Mouse (Mus musculus): ENCODE results near the gene Thsd7b. TPM values are rescaled to one million over a fixed set of nuclear protein-coding genes. Genes with fewer than 3 reads are reported as not detected.

Gene Thsd7b
- total RNA-seq, 2 experiments from 2014 or later, result 30.8 to 34.5 TPM

- no peak for DNase-seq (ENCODE audit: low spot score in 2 of 2)
Measured at GRCm38 (mm10) chr1:129519751-129520150, 246.6 kb downstream of the Thsd7b start.

DNA sequence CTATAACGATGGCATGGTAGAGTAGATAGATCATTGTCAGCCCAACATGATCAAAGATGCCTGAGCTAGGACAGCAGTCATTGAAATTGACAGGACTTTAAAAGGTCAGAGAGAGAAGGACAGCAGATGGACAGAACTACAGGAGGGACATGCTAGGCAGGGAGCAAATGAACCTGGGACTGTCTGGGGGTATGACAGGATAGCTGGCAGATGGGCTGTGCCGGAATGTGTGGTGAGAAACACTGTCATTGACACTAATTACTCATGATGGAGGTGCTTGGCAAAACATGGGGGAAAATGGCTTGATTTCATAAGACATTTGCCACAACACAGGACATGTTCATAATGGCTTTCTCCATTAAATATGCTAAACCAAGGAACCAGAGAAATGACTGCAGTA lies 253.9 kb downstream of the Thsd7b start:
- no peak for DNase-seq (ENCODE audit: low spot score in 2 of 2)

- DNase-seq (ENCODE audit: low spot score in 2 of 2), result no peak
Measured at GRCm38 (mm10) chr1:129532206-129532605, 259.1 kb downstream of the Thsd7b start.

- DNase-seq (ENCODE audit: low spot score in 2 of 2), result no peak
Measured at GRCm38 (mm10) chr1:129538508-129538907, 265.4 kb downstream of the Thsd7b start.

GRCm38 (mm10) chr1:129538970-129539369 lies 265.9 kb downstream of the Thsd7b start:
- no peak for DNase-seq (ENCODE audit: low spot score in 2 of 2)

GRCm38 (mm10) chr1:129540751-129541150 lies 267.6 kb downstream of the Thsd7b start:
- DNase-seq (ENCODE audit: low spot score in 2 of 2), result no peak

DNA sequence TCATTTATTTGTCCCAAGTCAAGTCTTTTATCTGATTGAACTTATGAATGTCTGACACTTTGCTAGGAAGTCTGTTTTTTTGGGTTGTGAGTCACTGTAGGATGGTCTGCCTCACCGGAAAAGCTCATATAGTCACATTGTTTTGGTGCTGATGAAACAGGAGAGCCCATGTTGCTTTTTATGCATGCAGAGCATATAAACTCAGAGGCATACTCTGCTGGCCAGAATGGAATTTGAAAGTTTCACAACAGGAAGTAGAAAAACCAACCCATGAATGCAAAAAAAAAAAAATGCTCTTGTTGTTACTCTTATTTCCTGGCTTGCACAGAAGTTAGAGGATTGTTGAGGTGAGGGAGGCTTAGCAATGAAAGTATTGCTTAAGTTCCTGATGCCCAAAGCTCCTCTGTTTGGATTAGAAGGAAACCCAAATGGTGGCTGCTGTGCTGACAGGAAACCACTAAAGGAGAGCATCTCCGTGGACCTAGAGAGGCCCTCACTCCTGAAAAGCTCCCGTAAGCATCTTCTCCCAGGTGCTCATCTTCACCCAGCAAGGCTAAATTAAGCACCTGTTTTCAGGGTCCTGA lies 269.6 kb downstream of the Thsd7b start:
- no peak for DNase-seq (ENCODE audit: low spot score in 2 of 2)

GRCm38 (mm10) chr1:129543169-129543568 lies 270.1 kb downstream of the Thsd7b start:
- DNase-seq (ENCODE audit: low spot score in 2 of 2), result no peak

GRCm38 (mm10) chr1:129558054-129558453 lies 285.0 kb downstream of the Thsd7b start:
- no peak for DNase-seq (ENCODE audit: low spot score in 2 of 2)

- no peak for DNase-seq (ENCODE audit: low spot score in 2 of 2)
Measured at GRCm38 (mm10) chr1:129559137-129559536, 286.0 kb downstream of the Thsd7b start.

- DNase-seq (ENCODE audit: low spot score in 2 of 2), result no peak
Measured at GRCm38 (mm10) chr1:129559812-129560211, 286.7 kb downstream of the Thsd7b start.

- DNase-seq (ENCODE audit: low spot score in 2 of 2), result no peak
Measured at GRCm38 (mm10) chr1:129562707-129563106, 289.6 kb downstream of the Thsd7b start.

GRCm38 (mm10) chr1:129570522-129570921 lies 297.4 kb downstream of the Thsd7b start:
- DNase-seq (ENCODE audit: low spot score in 2 of 2), result no peak

DNA sequence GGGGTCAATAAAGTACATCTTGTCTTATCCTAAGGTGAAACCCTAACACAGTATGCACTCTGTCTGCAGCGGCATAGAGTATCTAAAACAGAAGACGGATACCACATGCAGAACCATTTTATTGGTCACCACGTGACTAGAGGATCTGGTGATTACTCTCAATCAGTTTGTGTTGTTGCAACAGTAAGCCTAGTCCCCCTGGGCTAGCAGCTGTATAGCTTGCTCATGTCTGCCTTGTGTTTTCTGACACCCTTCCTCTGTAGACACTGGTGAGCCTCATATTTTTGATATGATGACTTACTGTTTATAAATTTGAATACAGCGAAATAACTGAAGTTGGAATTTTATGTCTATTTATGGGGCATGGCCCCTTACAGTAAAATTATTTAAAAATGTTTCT lies 306.9 kb downstream of the Thsd7b start:
- no peak for DNase-seq (ENCODE audit: low spot score in 2 of 2)

GRCm38 (mm10) chr1:129586635-129587034 lies 313.5 kb downstream of the Thsd7b start:
- DNase-seq (ENCODE audit: low spot score in 2 of 2), result no peak

DNA sequence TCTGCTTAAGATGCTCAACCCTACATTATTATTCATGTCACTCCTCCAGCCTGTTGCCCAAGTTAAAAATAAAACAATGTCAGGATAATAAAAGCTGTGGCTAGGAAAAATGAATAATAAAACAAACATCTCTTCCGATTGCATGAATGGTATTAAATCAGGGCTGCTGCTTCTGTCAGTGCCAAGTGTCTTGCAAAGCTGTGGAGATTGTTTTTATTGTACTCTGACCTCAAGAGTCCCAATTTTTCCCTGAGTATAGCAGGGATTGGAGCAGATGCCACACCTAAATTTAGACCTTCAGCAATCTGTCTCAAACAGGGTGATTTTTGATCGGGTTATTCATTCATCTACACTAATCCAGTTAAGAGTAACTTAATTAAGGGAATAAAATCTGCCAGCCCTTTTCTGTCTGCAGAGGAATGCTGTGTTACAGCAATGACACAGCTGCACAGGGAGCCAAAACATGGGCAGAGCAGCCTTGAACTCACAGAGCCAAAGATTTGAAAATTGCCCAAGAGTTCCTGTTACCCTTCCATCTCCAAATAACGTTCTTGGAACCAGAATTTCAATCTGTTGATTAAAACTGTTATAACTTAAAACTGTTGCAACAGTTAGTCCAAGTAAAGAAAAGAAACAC lies 316.4 kb downstream of the Thsd7b start:
- no peak for DNase-seq (ENCODE audit: low spot score in 2 of 2)

DNA sequence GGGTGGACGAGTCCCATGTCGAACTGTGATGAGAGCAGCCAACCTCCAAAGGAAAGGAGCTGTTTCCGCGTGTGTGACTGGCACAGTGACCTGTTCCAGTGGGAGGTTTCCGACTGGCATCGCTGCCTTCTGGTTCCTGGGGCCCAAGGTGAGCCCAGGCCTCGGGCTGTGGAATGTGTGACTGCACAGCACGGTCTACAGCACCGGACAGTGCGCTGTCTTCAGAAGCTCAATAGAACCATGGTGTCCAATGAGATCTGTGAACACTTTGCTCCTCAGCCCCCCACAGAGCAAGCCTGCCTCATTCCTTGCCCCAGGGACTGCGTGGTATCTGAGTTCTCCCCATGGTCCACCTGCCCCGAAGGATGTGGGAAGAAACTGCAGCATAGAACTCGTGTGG lies 322.3 kb downstream of the Thsd7b start:
- DNase-seq (ENCODE audit: low spot score in 2 of 2), result no peak

DNA sequence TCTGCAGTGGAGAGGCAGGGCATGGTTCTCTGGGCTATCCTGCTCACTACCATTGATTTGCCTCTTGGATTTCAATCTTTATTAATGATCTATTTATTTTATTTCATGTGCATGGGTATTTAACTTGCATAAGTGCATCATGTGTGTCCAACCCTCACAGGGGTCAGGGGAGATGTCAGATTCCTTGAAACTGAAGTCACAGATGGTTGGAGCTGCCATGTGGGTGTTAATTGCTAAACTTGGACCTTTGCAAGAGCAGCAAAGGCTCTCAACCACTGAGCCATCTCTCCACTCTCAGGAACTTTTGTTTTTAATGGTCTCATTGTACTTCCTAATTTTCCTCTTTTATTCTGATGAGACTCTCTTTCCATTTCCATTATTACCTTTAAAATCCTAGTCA lies 327.8 kb downstream of the Thsd7b start:
- no peak for DNase-seq (ENCODE audit: low spot score in 2 of 2)

GRCm38 (mm10) chr1:129602284-129602683 lies 329.2 kb downstream of the Thsd7b start:
- DNase-seq (ENCODE audit: low spot score in 2 of 2), result no peak

- no peak for DNase-seq (ENCODE audit: low spot score in 2 of 2)
Measured at GRCm38 (mm10) chr1:129608395-129608794, 335.3 kb downstream of the Thsd7b start.

DNA sequence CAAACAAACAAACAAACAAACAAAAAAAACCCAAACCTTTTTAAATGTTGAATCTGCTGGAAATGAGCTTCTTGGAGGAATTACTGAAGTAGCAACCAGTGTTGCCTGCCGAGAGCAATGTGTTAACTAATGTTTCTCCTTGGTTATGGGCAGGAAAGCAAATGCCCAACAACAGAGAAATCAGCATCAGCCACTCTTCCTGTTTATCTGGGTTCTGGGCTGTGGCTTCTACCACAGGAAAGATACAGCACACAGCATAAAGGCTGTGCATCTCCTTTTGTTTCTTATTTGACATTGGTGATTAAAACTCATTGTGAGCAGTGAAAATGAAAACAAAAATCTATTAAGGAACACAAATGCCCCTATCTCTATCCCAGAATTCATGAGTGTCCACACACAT lies 343.0 kb downstream of the Thsd7b start:
- no peak for DNase-seq (ENCODE audit: low spot score in 2 of 2)

GRCm38 (mm10) chr1:129619440-129620301 lies 346.6 kb downstream of the Thsd7b start:
- no peak for DNase-seq (ENCODE audit: low spot score in 2 of 2)
